Mouse (Mus musculus): ENCODE results near the gene Cltc.

DNA sequence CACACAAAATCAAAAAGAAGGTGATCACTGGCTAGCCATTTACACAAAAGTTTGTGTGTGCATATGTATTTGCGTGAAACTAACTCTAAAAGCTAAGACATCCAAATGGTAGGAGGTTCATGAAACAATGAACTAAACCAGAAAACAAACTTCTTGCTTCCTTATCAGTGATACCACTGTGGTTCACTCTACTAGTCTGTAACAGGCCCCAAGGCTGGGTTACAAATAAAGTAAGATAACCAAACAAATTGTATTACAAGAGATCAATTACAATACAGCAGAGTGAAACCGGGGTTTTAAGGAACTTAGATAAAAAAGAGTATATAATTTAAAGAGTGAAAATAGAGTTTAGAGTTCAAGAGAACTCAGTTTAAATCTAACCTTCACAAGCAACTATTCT, 89.8 kb downstream of the Cltc start:
- TF ChIP-seq HCFC1 (IDR thresholded peaks at IDR 0.05; ENCODE audit: borderline replicate concordance, insufficient read depth, low read length) = no peak
- no peak for TF ChIP-seq CHD2 (IDR thresholded peaks at IDR 0.05; ENCODE audit: low read depth, low read length)
- no peak for TF ChIP-seq ZC3H11A (IDR thresholded peaks at IDR 0.05; ENCODE audit: borderline replicate concordance, low read depth, low read length)
- no peak for TF ChIP-seq MAFK (IDR thresholded peaks at IDR 0.05; ENCODE audit: insufficient read depth, low read depth, low read length)
- no peak for TF ChIP-seq ZNF384 (IDR thresholded peaks at IDR 0.05; ENCODE audit: low read depth, low read length)
